Mouse (Mus musculus) 3134 (cell line): ENCODE measurements at regions not wholly inside any gene's neighbourhood (a gene's known extent, or its start where the extent isn't known, plus 50 kb on each side); places are given as distances from the start of the nearest gene placed in this dataset.

Source experiments
- DNase-seq: peaks from one replicate; pipeline ENCODE4 v3.0.0-alpha.2; 2011; ENCODE audit warnings: low spot score; ENCODE audit not compliant: insufficient read length; ENCODE audit errors: extremely low read depth

GRCm38 (mm10) chr2:161185122-161185521 lies 76.2 kb upstream of the Chd6 start:
- peak; percentile 9 for DNase-seq

GRCm38 (mm10) chr2:161177355-161178021 lies 68.6 kb upstream of the Chd6 start:
- DNase-seq: no peak

GRCm38 (mm10) chr2:161166681-161167080 lies 57.8 kb upstream of the Chd6 start:
- DNase-seq: no peak

DNA sequence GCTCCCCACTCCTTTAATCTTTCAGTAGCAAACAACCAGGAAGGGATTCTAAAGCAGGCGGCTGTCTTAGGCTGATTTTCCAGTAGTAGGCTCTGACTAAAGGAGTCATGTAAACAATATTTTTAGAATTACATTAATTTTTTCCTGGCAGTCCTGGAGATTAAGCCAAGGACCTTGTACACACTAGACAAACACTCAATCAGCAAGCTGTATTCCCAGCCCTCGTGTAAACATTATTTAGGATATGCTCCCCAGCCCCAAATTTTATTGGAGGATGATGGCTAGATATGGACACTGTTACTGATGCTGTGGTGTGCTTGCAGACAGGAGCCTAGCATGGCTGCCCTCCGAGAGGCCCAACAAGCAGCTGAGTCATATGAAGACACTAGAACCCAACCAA lies 56.6 kb upstream of the Chd6 start:
- no peak for DNase-seq

- DNase-seq: peak; percentile 51
These were observed 55.4 kb upstream of the Chd6 start for GRCm38 (mm10) chr2:161164320-161164719.
